Mouse (Mus musculus): ENCODE measurements at regions not wholly inside any gene's neighbourhood (a gene's known extent, or its start where the extent isn't known, plus 50 kb on each side); places are given as distances from the start of the nearest gene placed in this dataset.

GRCm38 (mm10) chr5:120286787-120287186, 144.7 kb upstream of the Lhx5 start:
- Histone ChIP-seq H3K36me3 (ENCODE audit: insufficient read depth, low read length) (no peaks in the 10 kb centered on the region), H3K4me2 (ENCODE audit: low read depth, low read length, poor library complexity, severe bottlenecking) (no peak overlapping the region), H3K4me1 (ENCODE audit: insufficient read depth, low read length) (0 out of 2 replicates have a peak, but pooled peaks cover 9% of the 10 kb centered on the region), H3K27ac (ENCODE audit: low read depth, low read length) (no peak overlapping the region), H3K27me3 (ENCODE audit: insufficient read depth, low read length) (no peaks in the 10 kb centered on the region; the same call in 1 of the 2 replicates), H3K4me3 (ENCODE audit: low read depth, low read length) (no peak overlapping the region), H3K9me3 (ENCODE audit: low read length) (no peaks in the 10 kb centered on the region), H3K9ac (replicated peaks; ENCODE audit: low read length, poor library complexity, severe bottlenecking) (no peak overlapping the region)
- TF ChIP-seq CTCF (IDR thresholded peaks at IDR 0.05), result no peak
- 82% methylated on average over 4 of the region's 4 CpGs for WGBS
- DNase-seq (ENCODE audit: low spot score) (peak; percentile 61), ATAC-seq (ENCODE audit: low FRiP score) (no peak)

DNA sequence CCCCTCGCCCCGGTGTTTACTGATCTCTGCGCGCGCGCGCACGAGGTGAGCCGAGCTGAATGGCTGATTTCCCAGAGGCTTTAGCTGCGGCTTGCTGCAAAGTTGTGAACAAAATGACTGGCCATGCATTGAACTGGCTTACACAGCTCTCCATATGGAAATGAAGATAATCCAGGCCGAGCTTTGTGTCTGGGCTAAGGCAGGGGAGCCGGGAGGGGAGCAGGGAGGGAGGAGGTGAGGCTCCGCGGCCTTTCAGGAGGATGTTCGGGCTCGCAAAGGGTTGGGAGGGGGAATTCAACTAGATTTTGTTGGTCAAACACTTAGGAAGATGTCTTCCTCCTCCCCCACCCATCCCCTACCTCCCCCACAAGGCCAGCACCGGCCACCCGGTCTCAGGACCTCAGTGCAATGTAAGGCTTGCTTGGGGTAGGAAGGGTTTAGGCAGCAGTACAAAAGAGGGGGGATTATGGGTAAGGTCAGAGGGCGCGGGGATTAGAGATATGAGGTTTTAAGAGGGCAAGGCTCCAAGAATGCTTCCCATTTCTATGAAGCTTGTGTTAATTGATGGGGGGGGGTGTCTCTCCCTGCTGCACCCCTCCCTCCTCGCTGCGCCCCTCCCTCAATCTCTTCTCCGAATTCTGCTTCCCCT, 143.3 kb upstream of the Lhx5 start:
- Histone ChIP-seq H3K4me3 (ENCODE audit: low read depth, low read length) (no peak overlapping the region), H3K4me2 (ENCODE audit: low read depth, low read length, poor library complexity, severe bottlenecking) (peak overlapping the region; percentile 38), H3K27ac (ENCODE audit: low read depth, low read length) (peak overlapping the region; percentile 32; the same call in 1 of the 2 replicates), H3K36me3 (ENCODE audit: insufficient read depth, low read length) (no peaks in the 10 kb centered on the region), H3K27me3 (ENCODE audit: insufficient read depth, low read length) (no peaks in the 10 kb centered on the region; the same call in 1 of the 2 replicates), H3K9ac (replicated peaks; ENCODE audit: low read length, poor library complexity, severe bottlenecking) (peak overlapping the region; percentile 29; the same call in 1 of the 2 replicates), H3K4me1 (ENCODE audit: insufficient read depth, low read length) (0 out of 2 replicates have a peak, but pooled peaks cover 9% of the 10 kb centered on the region), H3K9me3 (ENCODE audit: low read length) (no peaks in the 10 kb centered on the region)
- DNase-seq (ENCODE audit: low spot score), result peak; percentile 66
- ATAC-seq (ENCODE audit: low FRiP score), result no peak
- 2% methylated on average over 23 of the region's 23 CpGs for WGBS
- no peak for TF ChIP-seq CTCF (IDR thresholded peaks at IDR 0.05)

DNA sequence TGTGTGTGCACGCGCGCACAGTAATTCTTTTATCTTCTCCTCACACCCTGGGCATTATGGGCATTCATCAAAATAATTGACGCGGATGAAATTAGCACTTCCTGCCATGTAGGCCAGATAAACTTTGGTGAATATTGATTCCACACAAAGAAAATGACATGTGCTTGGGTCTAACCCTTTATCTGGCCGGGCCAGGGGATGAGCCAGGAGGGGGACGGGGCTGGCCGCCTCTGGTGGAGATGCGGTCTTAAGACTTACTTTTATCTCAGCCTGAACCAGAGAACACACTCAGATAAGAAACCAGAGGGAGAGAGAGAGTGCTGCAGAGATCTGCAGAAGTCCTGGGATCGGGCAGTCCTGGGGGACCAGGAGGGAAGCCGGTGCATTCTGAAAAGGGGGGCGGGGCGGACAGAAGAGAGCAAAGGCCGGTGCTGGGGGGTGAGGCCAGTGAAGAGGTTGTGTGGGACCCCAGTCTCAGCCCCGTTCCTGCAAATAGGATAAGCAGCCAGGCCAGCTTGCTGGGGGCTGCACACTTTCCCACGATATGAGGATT, 136.9 kb upstream of the Lhx5 start:
- DNase-seq (ENCODE audit: low spot score) (no peak), ATAC-seq (ENCODE audit: low FRiP score) (no peak)
- H3K4me3 ChIP-seq (ENCODE audit: low read depth, low read length), result no peak overlapping the region
- no peaks in the 10 kb centered on the region; the same call in 1 of the 2 replicates for H3K27me3 ChIP-seq (ENCODE audit: insufficient read depth, low read length)
- H3K4me2 ChIP-seq (ENCODE audit: low read depth, low read length, poor library complexity, severe bottlenecking), result no peak overlapping the region
- no peak overlapping the region for H3K27ac ChIP-seq (ENCODE audit: low read depth, low read length)
- no peaks in the 10 kb centered on the region for H3K36me3 ChIP-seq (ENCODE audit: insufficient read depth, low read length)
- H3K9ac ChIP-seq (replicated peaks; ENCODE audit: low read length, poor library complexity, severe bottlenecking), result no peak overlapping the region
- no peaks in the 10 kb centered on the region for H3K9me3 ChIP-seq (ENCODE audit: low read length)
- TF ChIP-seq CTCF (IDR thresholded peaks at IDR 0.05), result no peak
- no peaks in the 10 kb centered on the region for H3K4me1 ChIP-seq (ENCODE audit: insufficient read depth, low read length)
- 35% methylated on average over 16 of the region's 16 CpGs for WGBS

DNA sequence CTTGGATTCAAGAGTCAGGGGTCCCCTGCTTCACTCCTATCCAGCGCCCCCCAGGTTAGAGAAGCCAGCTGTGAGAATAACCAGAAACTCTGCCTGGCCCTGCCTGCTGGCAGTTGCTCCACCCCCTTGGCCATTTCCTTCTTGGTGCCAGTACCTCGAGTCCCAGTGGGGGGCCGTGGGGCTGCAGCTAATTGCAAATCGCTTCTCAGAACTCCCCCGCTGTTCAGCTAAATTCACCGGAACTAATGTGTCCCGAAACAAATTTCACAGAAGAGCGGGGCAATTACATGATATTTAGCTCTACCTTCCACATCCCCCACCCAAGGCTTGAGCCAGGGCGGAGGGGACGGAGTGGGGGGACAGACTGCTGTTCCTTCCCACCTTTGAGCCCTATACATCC, 134.3 kb upstream of the Lhx5 start:
- Histone ChIP-seq H3K27ac (ENCODE audit: low read depth, low read length) (no peak overlapping the region), H3K4me3 (ENCODE audit: low read depth, low read length) (no peak overlapping the region), H3K4me1 (ENCODE audit: insufficient read depth, low read length) (0 out of 2 replicates have a peak, but pooled peaks cover 5% of the 10 kb centered on the region), H3K4me2 (ENCODE audit: low read depth, low read length, poor library complexity, severe bottlenecking) (no peak overlapping the region), H3K9me3 (ENCODE audit: low read length) (no peaks in the 10 kb centered on the region), H3K9ac (replicated peaks; ENCODE audit: low read length, poor library complexity, severe bottlenecking) (no peak overlapping the region), H3K36me3 (ENCODE audit: insufficient read depth, low read length) (no peaks in the 10 kb centered on the region), H3K27me3 (ENCODE audit: insufficient read depth, low read length) (no peaks in the 10 kb centered on the region; the same call in 1 of the 2 replicates)
- DNase-seq (ENCODE audit: low spot score), result peak; percentile 51
- ATAC-seq (ENCODE audit: low FRiP score), result no peak
- no peak for TF ChIP-seq CTCF (IDR thresholded peaks at IDR 0.05)
- 9% methylated on average over 10 of the region's 10 CpGs for WGBS

DNA sequence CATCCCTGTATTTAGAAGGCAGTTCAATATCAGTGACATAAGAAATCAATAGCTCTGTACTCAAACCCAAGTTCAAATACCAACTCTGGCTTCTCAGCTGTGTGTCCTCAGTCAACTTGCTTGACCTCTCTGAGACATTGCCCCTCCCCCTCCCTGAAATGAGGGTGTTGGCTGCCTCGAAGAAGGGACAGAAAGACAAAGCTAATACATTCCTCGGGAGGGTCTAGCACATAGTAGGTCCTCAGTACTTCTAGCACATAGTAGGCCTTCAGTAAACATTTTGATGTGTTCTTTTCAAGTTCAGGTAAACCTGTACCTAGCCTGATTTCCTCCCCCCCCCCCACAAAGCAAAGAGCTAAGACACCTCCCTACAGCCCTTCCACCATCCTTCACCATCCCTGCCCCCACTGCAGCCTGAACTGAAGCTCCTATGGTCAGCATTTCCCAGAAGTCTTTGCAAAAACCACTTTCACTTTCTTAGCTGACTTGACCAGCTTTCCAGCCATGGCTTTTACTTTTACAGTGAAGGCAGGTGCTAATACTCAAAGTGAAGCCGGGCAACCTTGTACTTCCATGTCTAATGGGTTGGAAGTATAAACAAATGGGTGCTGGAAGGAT, 133.7 kb upstream of the Lhx5 start:
- no peaks in the 10 kb centered on the region for H3K9me3 ChIP-seq (ENCODE audit: low read length)
- H3K4me1 ChIP-seq (ENCODE audit: insufficient read depth, low read length), result 0 out of 2 replicates have a peak, but pooled peaks cover 5% of the 10 kb centered on the region
- no peak for ATAC-seq (ENCODE audit: low FRiP score)
- WGBS, result 50% methylated on average over 3 of the region's 3 CpGs
- H3K9ac ChIP-seq (replicated peaks; ENCODE audit: low read length, poor library complexity, severe bottlenecking), result no peak overlapping the region
- H3K4me2 ChIP-seq (ENCODE audit: low read depth, low read length, poor library complexity, severe bottlenecking), result no peak overlapping the region
- no peak for TF ChIP-seq CTCF (IDR thresholded peaks at IDR 0.05)
- DNase-seq (ENCODE audit: low spot score), result no peak
- H3K36me3 ChIP-seq (ENCODE audit: insufficient read depth, low read length), result no peaks in the 10 kb centered on the region
- no peak overlapping the region for H3K27ac ChIP-seq (ENCODE audit: low read depth, low read length)
- no peak overlapping the region for H3K4me3 ChIP-seq (ENCODE audit: low read depth, low read length)
- no peaks in the 10 kb centered on the region; the same call in 1 of the 2 replicates for H3K27me3 ChIP-seq (ENCODE audit: insufficient read depth, low read length)

DNA sequence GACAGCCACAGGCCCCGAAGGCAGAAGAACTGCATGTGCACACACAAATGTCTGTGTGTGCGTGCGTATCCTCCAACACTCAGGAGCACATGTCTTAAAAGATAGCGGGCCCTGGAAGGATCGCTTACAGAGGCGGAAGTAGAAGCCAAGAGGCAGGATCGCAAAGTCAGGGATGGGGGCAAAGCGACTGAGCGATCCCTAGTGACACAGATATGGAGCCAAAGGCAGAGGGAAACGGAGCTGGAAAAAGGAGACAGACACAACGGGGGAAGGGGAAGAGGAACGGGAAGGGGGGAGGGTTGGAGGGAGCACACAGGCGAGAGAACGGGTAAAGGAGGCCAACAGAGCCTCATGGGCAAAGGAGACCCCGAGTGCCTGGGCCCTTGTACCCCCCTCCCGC, 129.8 kb upstream of the Lhx5 start:
- no peak for DNase-seq (ENCODE audit: low spot score)
- peak overlapping the region; percentile 26 for H3K27ac ChIP-seq (ENCODE audit: low read depth, low read length)
- peak; percentile 25; the same call in 1 of the 2 replicates for ATAC-seq (ENCODE audit: low FRiP score)

More for the DNA sequence above, 129.8 kb upstream of the Lhx5 start:
- H3K9me3 ChIP-seq (ENCODE audit: low read length), result no peaks in the 10 kb centered on the region
- H3K4me2 ChIP-seq (ENCODE audit: low read depth, low read length, poor library complexity, severe bottlenecking), result peak overlapping the region; percentile 73
- H3K4me1 ChIP-seq (ENCODE audit: insufficient read depth, low read length), result 0 out of 2 replicates have a peak, but pooled peaks cover 5% of the 10 kb centered on the region
- H3K4me3 ChIP-seq (ENCODE audit: low read depth, low read length), result peak overlapping the region; percentile 37
- no peak for TF ChIP-seq CTCF (IDR thresholded peaks at IDR 0.05)
- H3K36me3 ChIP-seq (ENCODE audit: insufficient read depth, low read length), result no peaks in the 10 kb centered on the region
- H3K27me3 ChIP-seq (ENCODE audit: insufficient read depth, low read length), result peaks cover 9% of the 10 kb centered on the region; the same call in 1 of the 2 replicates
- 2% methylated on average over 12 of the region's 16 CpGs for WGBS
- H3K9ac ChIP-seq (replicated peaks; ENCODE audit: low read length, poor library complexity, severe bottlenecking), result peak overlapping the region; percentile 67
